Mouse (Mus musculus): ENCODE results near the gene Ifitm5. TPM values are rescaled to one million over a fixed set of nuclear protein-coding genes. Genes with fewer than 3 reads are reported as not detected.

The Ifitm5 gene
- total RNA-seq, 2 experiments from 2014 or later: not detected

- no peak for DNase-seq
- intact Hi-C loops (cut with DNase I): loop anchor here (5.0 to 10.0 kb wide), 2 partner anchors 60 to 268 kb away; partner anchors contain the start of genes Odf3, Rnh1 and Scgb1c1
Observed at GRCm38 (mm10) chr7:140907131-140907530, 43.0 kb downstream of the Ifitm5 start.

- DNase-seq: no peak
- intact Hi-C loops (cut with DNase I): loop anchor here (5.0 to 10.0 kb wide), 2 partner anchors 58 to 269 kb away; partner anchors contain the start of genes Odf3, Rnh1 and Scgb1c1
Observed at GRCm38 (mm10) chr7:140905642-140906081, 44.4 kb downstream of the Ifitm5 start.

GRCm38 (mm10) chr7:140903212-140903611, 46.9 kb downstream of the Ifitm5 start:
- intact Hi-C loops (cut with DNase I): loop anchor here (10.0 kb wide), 1 partner anchor 272 kb away; the partner anchor contains the start of gene Rnh1
- DNase-seq: peak; percentile 79

- DNase-seq: no peak
- intact Hi-C loops (cut with DNase I): loop anchor here (10.0 kb wide), 1 partner anchor 273 kb away; the partner anchor contains the start of gene Rnh1
Observed at GRCm38 (mm10) chr7:140902036-140902875, 47.8 kb downstream of the Ifitm5 start.

GRCm38 (mm10) chr7:140900220-140900619, 49.9 kb downstream of the Ifitm5 start, which contains the start of gene Cox8b:
Gene Cox8b, minus strand, starts transcription at chr7:140900446.
- DNase-seq: peak; percentile 21
- intact Hi-C loops (cut with DNase I): loop anchor here (10.0 kb wide), 1 partner anchor 275 kb away; the partner anchor contains the start of gene Rnh1

GRCm38 (mm10) chr7:140899121-140899520, 51.0 kb downstream of the Ifitm5 start:
- intact Hi-C loops (cut with DNase I): no loop called here
- no peak for DNase-seq

Other genes with a start within 250 kb of the Ifitm5 start
- not detected for gene Cyp2e1, start 186.6 kb downstream of the Ifitm5 start, total RNA-seq (2021)
- gene Syce1, start 162.4 kb downstream of the Ifitm5 start, total RNA-seq (2021): under 1 TPM in 1 of 2 experiments, not detected in 1; 0.24 TPM
- 10 to 100 TPM; 10.9 to 15.0 TPM for gene Zfp941, start 128.1 kb downstream of the Ifitm5 start, total RNA-seq (2021)
- gene Urah, start 115.3 kb downstream of the Ifitm5 start, total RNA-seq (2021): not detected
- gene Scgb1c1, start 104.7 kb downstream of the Ifitm5 start, total RNA-seq (2021): not detected
- not detected for gene Odf3, start 102.5 kb downstream of the Ifitm5 start, total RNA-seq (2021)
- 1 to 10 TPM; 1.4 TPM for gene Gm45785, start 94.0 kb downstream of the Ifitm5 start, total RNA-seq (2021)
- 100 to 1,000 TPM in 1 of 2 experiments, 10 to 100 TPM in 1; 93.4 to 112 TPM for gene Ric8a, start 93.3 kb downstream of the Ifitm5 start, total RNA-seq (2021)
- gene Bet1l, start 92.7 kb downstream of the Ifitm5 start, total RNA-seq (2021): 10 to 100 TPM; 23.0 to 25.2 TPM
- gene Psmd13, start 68.3 kb downstream of the Ifitm5 start, total RNA-seq (2021): 100 to 1,000 TPM; 155 to 165 TPM
- gene Sirt3, start 68.0 kb downstream of the Ifitm5 start, total RNA-seq (2021): 10 to 100 TPM; 26.0 to 31.3 TPM
- not detected for gene Cox8b, start 49.8 kb downstream of the Ifitm5 start, total RNA-seq (2021)
- under 1 TPM; 0.54 to 0.70 TPM for gene Nlrp6, start 29.4 kb downstream of the Ifitm5 start, total RNA-seq (2021)
- gene Pgghg, start 8.9 kb downstream of the Ifitm5 start, total RNA-seq (2021): 1 to 10 TPM; 3.1 to 4.0 TPM
- not detected for gene Gm45717, start 5.6 kb upstream of the Ifitm5 start, total RNA-seq (2021)
- 10 to 100 TPM; 36.6 to 45.9 TPM for gene Ifitm2, start 5.7 kb upstream of the Ifitm5 start, total RNA-seq (2021)
- 1 to 10 TPM; 2.8 to 5.4 TPM for gene Ifitm1, start 16.9 kb upstream of the Ifitm5 start, total RNA-seq (2021)
- 10 to 100 TPM in 1 of 2 experiments, 1 to 10 TPM in 1; 8.9 to 12.8 TPM for gene Ifitm3, start 60.5 kb upstream of the Ifitm5 start, total RNA-seq (2021)
- not detected for gene Ifitm6, start 67.6 kb upstream of the Ifitm5 start, total RNA-seq (2021)
- not detected for gene Gm17387, start 78.8 kb upstream of the Ifitm5 start, total RNA-seq (2021)
- gene B4galnt4, start 110.8 kb upstream of the Ifitm5 start, total RNA-seq (2021): 100 to 1,000 TPM; 132 to 150 TPM
- not detected for gene Pkp3, start 127.9 kb upstream of the Ifitm5 start, total RNA-seq (2021)
- 1 to 10 TPM; 2.8 to 2.9 TPM for gene Sigirr, start 150.3 kb upstream of the Ifitm5 start, total RNA-seq (2021)
- gene Ano9, start 167.5 kb upstream of the Ifitm5 start, total RNA-seq (2021): not detected
- gene Ptdss2, start 172.1 kb upstream of the Ifitm5 start, total RNA-seq (2021): 10 to 100 TPM; 50.1 to 53.9 TPM
- gene Rnh1, start 222.6 kb upstream of the Ifitm5 start, total RNA-seq (2021): 10 to 100 TPM; 20.1 to 25.3 TPM
- 100 to 1,000 TPM; 194 to 211 TPM for gene Hras, start 243.7 kb upstream of the Ifitm5 start, total RNA-seq (2021)
- 1 to 10 TPM; 6.2 to 7.4 TPM for gene Lrrc56, start 243.9 kb upstream of the Ifitm5 start, total RNA-seq (2021)